Mouse (Mus musculus) cerebellum, postnatal 4 days (tissue): ENCODE results near the gene Slc50a1.

Source experiments
- DNase-seq, 2 experiments: peaks; one replicate each; pipeline ENCODE4 v3.0.0; 2022; ENCODE audit warnings: low spot score in 2 of 2, mixed read lengths in 1 of 2

Gene Slc50a1

GRCm38 (mm10) chr3:89268916-89269315, 1.5 kb downstream of the Slc50a1 start:
- no peak for DNase-seq

GRCm38 (mm10) chr3:89266439-89266893, 3.9 kb downstream of the Slc50a1 start:
- peak in 1 of 2 experiments; percentile 70 for DNase-seq

GRCm38 (mm10) chr3:89262417-89262816, 8.0 kb downstream of the Slc50a1 start:
- DNase-seq, result no peak

- no peak for DNase-seq
Observed at GRCm38 (mm10) chr3:89260211-89260610, 10.2 kb downstream of the Slc50a1 start.

- no peak for DNase-seq
Observed at GRCm38 (mm10) chr3:89259076-89259475, 11.3 kb downstream of the Slc50a1 start, which contains the start of gene Dpm3. Gene Dpm3 (plus strand): TSS chr3:89259358.

- no peak for DNase-seq
Observed at GRCm38 (mm10) chr3:89256177-89256576, 14.2 kb downstream of the Slc50a1 start.

GRCm38 (mm10) chr3:89254994-89255393, 15.4 kb downstream of the Slc50a1 start:
- DNase-seq, result no peak

- DNase-seq, result no peak
Observed at GRCm38 (mm10) chr3:89251365-89251895, 18.9 kb downstream of the Slc50a1 start.

- DNase-seq, result peak in 1 of 2 experiments; percentile 56
Observed at GRCm38 (mm10) chr3:89250435-89251040, 19.8 kb downstream of the Slc50a1 start.

GRCm38 (mm10) chr3:89247466-89247865, 22.9 kb downstream of the Slc50a1 start:
- no peak for DNase-seq

- DNase-seq, result peak; percentile 80 to 86
Observed at GRCm38 (mm10) chr3:89246261-89247100, 23.9 kb downstream of the Slc50a1 start, which contains the start of gene Trim46. Gene Trim46 (minus strand): TSS chr3:89246309.

GRCm38 (mm10) chr3:89245688-89246171, 24.6 kb downstream of the Slc50a1 start, which contains the start of gene Krtcap2:
Gene Krtcap2 (plus strand): TSS chr3:89245966.
- peak in 1 of 2 experiments; percentile 63 for DNase-seq

- DNase-seq, result peak; percentile 61 to 83
Observed at GRCm38 (mm10) chr3:89244982-89245687, 25.2 kb downstream of the Slc50a1 start.

- peak in 1 of 2 experiments; percentile 42 for DNase-seq
Observed at GRCm38 (mm10) chr3:89244158-89244981, 26.0 kb downstream of the Slc50a1 start.

- no peak for DNase-seq
Observed at GRCm38 (mm10) chr3:89243609-89244008, 26.8 kb downstream of the Slc50a1 start.

GRCm38 (mm10) chr3:89242331-89242895, 28.0 kb downstream of the Slc50a1 start:
- peak in 1 of 2 experiments; percentile 75 for DNase-seq

- DNase-seq, result no peak
Observed at GRCm38 (mm10) chr3:89238494-89238893, 31.9 kb downstream of the Slc50a1 start.

- DNase-seq, result no peak
Observed at GRCm38 (mm10) chr3:89237682-89238081, 32.7 kb downstream of the Slc50a1 start.

GRCm38 (mm10) chr3:89236516-89236915, 33.9 kb downstream of the Slc50a1 start:
- DNase-seq, result no peak

- DNase-seq, result no peak
Observed at GRCm38 (mm10) chr3:89233562-89234110, 36.7 kb downstream of the Slc50a1 start.
